Mouse (Mus musculus) natural killer cell, adult 2 months (primary cell): ENCODE data around the gene Heyl.

Source experiments
- DNase-seq, 2 experiments: peaks; one replicate each; pipeline ENCODE4 v3.0.0; 2022; ENCODE audit warnings: low spot score in 2 of 2

Gene Heyl

DNA sequence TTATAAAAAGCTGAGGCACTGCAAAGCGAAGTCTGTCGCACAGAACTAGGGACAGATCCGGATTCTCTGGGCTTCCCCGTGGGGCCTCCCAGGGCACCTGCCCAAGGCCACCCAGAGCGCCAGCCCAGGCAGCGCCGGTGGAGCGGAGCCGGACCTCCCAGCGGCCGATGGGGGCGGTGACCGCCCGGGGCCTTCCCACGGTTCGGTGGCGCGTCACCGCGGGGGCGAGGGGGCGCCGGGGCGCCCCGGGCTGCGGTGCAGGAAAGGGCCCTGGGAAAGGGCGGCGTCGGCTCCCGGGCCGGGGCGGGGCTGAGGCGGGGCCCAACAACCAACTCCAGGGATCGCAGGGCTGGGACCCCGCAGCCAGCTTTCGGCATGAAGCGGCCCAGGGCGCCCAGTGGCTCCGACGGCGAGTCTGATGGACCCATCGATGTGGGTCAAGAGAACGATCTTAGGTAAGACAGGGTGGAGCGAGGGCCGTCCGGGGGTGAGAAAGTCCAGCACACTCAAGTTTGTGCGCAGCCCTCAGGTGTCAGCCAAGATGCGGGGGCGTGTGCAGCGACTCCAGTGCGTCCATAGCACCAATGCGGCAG lies at the start of gene Heyl:
Gene Heyl, plus strand, starts transcription at position 65 of the 593 bp plus-strand sequence.
- DNase-seq, result peak in 1 of 2 experiments; percentile 29

GRCm38 (mm10) chr4:123184816-123185215 lies 48.5 kb upstream of the Heyl start:
- no peak for DNase-seq

DNA sequence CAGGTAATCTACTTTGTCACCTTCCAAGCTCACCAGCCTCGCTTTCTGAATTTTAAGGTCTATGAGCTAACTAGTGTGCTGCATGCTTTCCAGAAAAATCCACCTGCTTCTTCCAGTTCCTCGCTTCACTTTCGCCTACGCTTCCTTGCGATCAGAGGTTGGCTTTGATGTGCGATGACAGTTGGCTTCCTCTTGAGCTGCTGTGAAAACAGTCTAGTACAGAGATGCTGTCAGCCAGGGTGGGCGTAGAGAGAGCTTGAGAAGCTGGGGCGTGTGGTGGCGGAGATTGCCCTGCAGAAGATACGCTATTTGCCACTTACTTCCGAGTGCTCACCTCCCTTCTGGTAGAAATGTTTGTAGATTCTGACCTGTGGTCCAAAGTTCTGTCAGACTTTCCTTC lies 41.0 kb upstream of the Heyl start:
- no peak for DNase-seq

DNA sequence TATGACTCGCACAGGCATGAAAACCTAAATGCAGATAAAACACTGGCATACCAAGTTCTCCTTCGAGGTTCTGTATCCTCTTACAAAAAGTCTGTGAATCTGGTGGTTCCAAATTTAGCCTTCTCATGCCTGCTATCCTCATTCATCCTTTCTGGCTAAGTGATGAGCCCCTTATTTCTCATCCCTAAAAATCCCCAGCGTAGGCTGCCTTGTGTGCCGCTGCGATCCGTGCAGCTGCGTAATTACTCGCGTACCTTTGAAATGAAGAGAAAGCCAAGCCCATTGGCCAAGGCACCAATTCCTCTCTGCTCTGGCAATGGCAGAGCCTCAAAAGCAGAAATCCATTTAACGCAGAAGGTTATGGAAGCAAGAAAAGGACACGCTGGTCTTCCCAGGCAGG lies 39.6 kb upstream of the Heyl start:
- no peak for DNase-seq

DNA sequence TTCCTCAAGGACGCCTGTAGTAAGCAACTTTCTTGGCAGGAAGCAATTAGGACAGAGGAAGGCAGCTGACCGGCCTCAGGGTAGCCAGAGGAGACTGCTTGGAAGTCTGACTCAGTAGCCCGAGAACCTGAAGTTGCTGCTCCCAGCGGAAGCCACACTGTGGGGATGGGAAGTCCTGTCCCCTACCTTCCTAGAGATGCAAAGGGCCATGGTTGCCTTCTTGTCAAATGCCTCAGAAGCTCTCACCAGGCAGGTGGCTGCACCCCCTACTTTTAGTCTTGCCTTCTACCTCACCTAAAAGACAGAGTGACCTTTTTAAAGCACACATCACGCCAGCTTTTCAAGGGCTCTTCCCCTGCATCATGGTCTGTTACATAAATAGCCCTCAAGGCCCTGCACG lies 36.7 kb upstream of the Heyl start:
- DNase-seq, result no peak

DNA sequence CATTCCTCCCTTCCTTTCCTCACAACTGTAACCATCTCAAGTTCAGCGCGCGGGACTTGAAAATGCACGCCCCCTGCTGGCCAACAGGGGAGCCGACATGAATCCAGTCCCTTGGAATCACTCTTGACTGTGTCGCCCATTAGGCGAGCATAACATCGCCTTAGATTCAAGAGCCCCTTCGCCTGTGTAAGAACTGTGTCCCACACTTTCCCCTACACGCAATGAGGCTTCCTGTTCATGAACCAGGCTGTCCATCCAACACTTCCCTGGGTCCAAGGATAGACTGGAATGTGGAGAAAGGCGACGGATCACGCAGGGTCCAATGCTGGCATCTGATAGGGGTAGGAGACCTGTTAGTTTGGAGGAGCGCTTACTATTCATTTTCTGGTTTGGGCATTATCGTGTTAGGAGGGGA lies 32.6 kb upstream of the Heyl start:
- peak; percentile 22 to 38 for DNase-seq

DNA sequence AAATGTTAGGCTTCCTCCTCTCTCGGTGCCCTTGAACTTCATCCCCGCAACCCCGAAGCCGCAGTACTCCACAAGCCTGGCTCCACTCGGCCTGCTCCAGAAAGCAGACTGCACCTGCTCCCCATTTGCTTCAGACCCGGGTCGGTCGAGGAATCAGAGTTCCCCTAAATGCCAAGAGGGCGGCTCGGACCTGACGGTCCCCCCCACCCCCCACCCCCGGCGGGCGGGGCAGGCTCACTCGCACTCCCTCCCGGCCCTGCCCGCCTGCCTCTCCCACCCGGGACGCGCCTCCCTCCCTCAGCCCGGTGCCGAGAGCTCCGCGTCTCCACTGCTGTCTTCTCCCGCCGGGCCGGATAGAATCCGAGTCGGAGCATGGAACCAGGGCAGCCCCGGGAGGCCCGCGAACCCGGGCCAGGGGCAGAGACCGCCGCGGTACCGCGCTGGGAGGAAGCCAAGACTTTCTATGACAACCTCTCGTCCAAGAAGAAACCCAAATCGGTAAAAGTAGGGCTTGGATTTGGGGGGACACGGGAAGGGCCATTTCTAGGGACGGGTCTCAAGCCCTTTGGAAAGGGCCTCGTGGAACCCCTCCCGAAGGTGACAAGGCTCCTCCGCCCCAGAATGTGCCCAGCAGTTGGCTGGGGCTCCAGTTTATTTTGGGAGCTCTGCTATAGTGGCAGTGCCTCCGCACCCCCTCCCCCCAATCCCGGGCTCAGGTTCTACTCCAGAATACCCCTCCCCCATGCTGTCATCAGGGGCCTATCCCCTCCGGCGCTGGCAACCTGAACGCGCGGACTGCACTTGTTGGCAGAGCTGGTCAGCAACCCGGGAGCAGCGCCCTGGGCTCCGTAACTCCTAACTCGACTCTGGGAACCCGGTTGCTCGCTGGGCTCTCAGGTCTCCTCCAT lies 31.9 kb upstream of the Heyl start, which contains the start of gene Nt5c1a:
Gene Nt5c1a, plus strand, starts transcription at position 319 of the 908 bp plus-strand sequence.
- DNase-seq, result no peak

- no peak for DNase-seq
Measured at GRCm38 (mm10) chr4:123202094-123202420, 31.3 kb upstream of the Heyl start.

- DNase-seq, result no peak
Measured at GRCm38 (mm10) chr4:123207337-123207736, 26.0 kb upstream of the Heyl start.

DNA sequence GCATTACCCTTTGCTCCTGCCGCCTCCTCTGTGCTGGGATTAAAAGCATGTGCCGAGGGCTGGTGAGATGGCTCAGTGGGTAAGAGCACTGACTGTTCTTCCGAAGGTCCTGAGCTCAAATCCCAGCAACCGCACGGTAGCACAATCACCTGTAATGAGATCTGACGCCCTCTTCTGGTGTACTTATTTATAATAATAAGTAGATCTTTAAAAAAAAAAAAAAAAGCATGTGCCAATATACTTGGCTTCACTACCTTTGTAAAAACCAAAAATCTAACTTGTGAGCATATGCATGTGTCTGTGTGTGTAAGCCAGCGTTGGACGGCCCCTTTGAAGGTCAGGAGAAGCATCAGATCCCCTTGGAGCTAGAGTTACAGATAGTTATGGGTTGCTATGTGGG lies 22.4 kb upstream of the Heyl start:
- DNase-seq, result no peak

GRCm38 (mm10) chr4:123211453-123211852 lies 21.9 kb upstream of the Heyl start:
- no peak for DNase-seq

DNA sequence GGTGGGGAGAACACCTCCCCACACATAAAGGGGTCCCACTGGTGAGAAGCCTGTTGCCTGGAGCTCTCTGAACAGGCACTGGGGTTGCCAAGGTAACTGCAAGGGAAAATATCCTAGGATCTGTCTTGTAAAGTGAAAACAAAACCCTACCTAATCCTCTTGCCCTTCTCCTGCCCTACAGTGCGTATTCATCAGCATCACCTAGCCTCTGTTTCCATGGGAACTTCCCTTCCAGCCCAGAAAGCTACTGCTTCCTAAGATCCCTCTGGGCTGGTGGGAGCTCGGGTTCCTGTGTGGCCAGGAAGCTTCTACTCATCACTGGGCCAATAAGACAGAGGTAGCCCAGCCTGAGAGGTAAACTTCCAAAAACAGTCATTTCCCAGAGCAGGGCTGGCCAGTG lies 21.0 kb upstream of the Heyl start:
- DNase-seq, result no peak

GRCm38 (mm10) chr4:123213975-123214374 lies 19.4 kb upstream of the Heyl start:
- no peak for DNase-seq

GRCm38 (mm10) chr4:123215367-123215766 lies 18.0 kb upstream of the Heyl start:
- no peak for DNase-seq

DNA sequence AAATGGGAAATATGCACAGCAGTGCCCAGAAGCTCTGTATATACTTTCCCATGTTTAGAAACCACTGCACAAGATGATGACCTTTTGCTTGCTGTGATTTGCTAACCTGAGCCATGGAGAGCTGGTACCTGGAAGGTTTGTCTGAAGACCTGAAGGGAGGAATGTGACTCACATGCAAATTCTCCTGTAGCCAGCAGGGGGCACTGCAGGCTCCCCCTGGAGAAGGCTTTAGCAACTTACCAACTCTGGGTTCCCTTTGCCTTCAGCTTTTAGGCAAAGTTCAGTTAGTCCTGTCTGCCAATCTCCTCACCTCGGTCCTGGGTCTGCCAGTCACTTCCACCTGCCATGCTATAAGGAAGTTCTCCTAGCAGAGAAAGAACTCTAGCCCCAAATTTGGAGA lies 16.6 kb upstream of the Heyl start:
- DNase-seq, result peak in 1 of 2 experiments; percentile 30

DNA sequence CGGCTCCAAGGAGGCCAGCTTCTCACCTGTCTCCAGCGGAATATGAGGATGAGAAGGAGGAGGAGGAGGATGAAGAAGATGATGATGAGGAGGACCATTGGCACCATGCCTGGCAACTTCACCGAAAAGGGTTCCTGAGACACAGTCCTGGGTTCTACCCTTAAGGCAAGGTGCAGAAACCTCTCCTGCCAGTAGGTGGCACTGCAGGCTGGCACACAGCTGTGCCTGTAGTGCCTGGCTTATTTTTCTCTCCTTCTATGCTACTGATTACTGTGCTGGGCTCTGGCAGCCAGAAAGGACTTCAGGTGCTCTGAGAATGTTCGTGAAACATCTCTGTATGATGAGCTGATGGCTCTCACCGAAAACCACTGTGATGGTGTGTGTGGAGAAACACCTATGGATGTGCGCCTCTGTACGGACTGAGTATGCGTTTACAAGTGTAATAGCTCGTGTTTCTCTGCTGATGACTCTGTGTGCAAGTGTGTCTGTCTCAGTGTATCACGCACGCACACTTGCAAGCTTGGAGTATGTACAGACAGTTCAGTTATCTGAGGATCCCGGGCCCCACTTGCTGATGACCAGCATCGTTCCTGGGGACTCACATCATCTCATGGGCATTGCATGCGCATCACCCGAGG lies 13.5 kb upstream of the Heyl start:
- DNase-seq, result peak in 1 of 2 experiments; percentile 40

- DNase-seq, result no peak
Measured at GRCm38 (mm10) chr4:123220637-123221036, 12.7 kb upstream of the Heyl start.

DNA sequence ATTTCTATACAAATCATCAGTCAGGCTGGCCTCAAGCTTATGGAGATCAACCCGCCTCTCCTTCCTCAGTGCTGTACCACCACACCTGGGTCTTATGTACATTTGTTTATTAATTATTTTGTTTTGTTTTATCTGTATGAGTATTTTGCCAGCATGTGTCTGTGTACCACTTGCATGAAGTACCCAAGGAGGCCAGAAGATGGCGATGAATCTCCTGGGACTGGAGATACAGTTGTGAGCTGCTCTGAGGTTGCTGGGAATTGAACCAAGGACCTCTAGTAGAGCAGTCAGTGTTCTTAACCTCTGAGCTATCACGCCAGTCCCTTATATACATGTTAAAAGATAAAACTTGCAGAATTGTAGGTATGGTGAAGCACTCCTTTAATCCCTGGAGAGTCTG lies 10.0 kb upstream of the Heyl start:
- peak in 1 of 2 experiments; percentile 21 for DNase-seq

- no peak for DNase-seq
Measured at GRCm38 (mm10) chr4:123225718-123226403, 7.5 kb upstream of the Heyl start.

DNA sequence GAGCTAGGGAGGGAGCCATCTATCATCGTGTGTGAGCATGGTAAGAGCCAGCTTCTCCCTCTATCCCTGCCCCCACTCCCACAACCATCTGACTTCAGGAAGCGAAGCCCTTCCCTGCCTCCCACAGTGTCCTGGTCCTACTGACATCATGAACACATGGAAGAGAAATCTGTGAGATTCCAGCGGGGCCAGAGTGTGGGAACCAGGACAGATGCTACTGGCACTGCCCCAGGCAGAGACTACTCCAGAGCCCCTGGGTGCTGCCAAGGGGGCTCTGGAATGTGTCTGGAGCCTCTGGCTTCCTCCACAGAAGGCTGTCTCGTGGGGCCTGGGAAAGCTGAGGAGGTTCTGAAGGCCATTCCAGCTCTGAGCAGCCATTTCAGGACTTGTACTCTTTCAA lies 5.6 kb upstream of the Heyl start:
- DNase-seq, result no peak

DNA sequence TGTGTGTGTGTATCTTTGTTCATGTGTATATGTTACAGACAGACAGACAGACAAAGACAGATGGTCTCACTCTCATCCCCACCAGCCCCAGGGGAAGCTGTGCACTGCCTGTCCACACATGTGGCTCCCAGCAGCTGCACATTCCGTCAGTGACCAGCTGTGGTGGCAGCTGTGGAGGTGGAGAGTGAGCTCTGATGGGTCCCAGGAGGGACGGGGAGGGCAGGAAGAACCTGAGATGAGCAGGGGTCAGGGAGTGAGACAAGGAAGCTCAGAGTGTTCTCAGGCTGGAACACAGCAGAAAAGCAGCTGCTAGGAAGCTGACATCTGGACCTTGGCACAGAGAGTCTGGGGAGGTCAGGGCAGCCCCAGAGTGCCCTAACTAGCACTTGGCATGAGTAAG lies 5.1 kb upstream of the Heyl start:
- DNase-seq, result no peak

- DNase-seq, result no peak
Measured at GRCm38 (mm10) chr4:123229166-123229565, 4.2 kb upstream of the Heyl start.
